Mouse (Mus musculus) retina, embryonic 14.5 days (tissue): Measurements from ENCODE around the gene Gramd1b.
A peak's percentile ranks its signal among the peaks of the same experiment; 100 is the strongest.

ENCODE experiments used
- DNase-seq: peaks from one replicate; pipeline ENCODE4 v3.0.0-alpha.2; 2015; ENCODE audit warnings: low spot score

The Gramd1b gene

DNA sequence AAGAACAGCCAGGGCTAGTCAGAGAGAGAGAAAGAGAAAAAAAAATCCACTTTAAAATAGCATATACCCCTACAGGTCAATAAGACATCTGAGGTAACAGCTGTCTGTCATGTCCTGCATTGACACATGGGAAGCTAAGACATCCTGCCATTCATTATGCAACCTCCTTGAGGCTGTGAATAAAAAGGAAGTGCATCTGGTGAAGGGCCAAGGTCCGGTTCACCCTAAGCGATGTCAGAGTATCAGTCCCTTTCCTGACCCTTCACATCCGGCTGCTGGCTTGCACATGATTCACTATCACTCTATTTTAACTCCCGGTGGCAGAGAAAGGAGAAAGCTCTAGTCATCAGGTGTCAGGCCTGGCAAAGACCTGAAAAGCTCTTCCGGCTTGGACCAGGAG, 73.7 kb downstream of the Gramd1b start:
- no peak for DNase-seq

DNA sequence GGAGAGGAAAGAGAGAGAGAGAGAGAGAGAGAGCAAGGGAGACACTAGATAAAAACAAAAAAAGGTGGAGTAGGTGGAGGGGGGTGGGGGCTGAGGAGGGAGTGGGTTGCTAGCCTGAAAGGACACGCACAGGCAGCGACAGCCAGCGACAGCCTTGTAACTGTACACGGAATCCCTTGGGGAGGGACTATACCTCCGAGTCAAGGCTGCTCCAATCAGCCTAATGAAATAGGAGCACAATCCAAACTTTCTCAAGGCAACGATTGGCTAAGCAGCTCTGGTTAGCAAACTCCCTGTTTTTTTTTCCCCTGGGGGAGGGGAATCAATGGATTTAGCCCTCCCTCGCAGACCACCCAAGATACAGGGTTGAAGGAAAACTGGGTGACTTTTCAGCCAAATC, 75.0 kb downstream of the Gramd1b start:
- peak; percentile 78 for DNase-seq

- DNase-seq = peak; percentile 56
These were observed 75.6 kb downstream of the Gramd1b start for GRCm38 (mm10) chr9:40455336-40456185.

DNA sequence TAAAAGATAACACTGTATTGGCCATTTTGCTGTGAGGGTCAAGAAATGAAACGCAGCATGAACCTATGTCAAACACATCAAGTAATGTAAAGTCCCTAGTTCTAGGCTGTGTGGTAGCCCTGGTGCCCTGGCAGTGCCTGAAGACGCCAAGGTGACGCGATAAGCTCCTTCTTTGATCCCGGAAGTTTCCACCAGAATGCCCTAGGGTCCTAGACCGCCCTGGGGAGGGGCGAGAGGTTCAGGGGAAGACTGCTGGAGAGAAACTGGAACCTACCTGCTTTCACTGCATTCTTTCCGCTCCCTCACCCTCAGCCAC, 76.2 kb downstream of the Gramd1b start:
- peak; percentile 56 for DNase-seq

GRCm38 (mm10) chr9:40453889-40454288, 77.3 kb downstream of the Gramd1b start:
- no peak for DNase-seq

DNA sequence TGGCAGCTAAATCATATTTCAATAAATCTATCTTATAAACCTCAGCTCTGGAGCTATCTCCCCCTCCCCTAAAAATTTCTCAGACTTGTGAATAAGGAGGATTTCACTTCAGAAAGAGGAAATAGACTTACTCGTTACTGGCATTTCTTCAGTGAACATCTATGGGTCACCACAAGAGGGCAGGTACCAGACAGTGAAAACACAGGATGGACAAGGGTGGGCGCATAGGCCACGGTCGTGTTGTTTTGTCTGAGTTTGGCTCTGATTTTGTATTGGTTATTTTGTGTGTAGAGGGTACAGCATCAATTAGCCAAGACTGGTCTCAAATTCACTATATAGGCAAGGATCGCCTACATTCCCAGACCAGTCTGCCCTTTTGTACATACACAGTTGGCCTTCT, 79.0 kb downstream of the Gramd1b start:
- no peak for DNase-seq

DNA sequence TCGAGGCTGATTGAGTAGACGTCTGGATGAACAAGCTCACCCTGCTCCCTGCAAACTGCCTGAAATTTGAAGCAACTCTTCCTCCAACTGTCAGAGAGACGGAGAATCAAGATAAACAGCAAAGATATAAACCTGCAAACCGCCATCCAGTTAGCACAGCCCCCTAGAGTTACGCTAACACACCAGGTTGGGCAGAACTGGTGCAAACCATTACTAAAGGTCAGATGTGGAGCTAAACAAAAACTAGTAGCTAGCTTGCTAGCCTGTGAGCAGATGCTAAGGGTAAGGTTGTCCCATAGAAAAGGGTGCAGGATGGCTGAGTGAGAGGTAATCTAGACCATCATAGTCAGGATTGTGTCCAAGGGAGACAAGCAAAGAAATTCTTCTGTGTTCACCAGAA, 80.4 kb downstream of the Gramd1b start:
- no peak for DNase-seq

- no peak for DNase-seq
These were observed 80.8 kb downstream of the Gramd1b start for GRCm38 (mm10) chr9:40450417-40450714.

GRCm38 (mm10) chr9:40449610-40450416, 81.4 kb downstream of the Gramd1b start:
- DNase-seq = no peak

GRCm38 (mm10) chr9:40448646-40449243, 82.4 kb downstream of the Gramd1b start:
- no peak for DNase-seq

DNA sequence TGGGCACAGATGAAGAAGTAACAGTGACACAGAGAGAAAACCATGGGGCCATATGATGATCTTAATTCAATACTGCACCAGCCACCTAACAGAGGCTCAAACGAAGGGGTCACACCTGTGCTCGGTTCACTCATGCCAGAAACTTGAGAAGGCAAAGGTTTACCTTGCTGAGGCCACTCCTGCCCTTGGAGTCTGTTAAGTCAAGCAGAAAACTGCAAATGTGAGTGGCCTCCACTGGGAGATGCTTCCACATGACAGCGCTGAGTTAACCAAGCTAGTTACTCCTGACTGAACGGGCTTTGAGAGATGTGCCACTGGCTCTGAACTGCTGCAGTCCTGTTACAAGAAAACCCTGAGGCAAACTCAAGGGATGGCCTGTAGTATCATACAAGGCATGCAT, 83.9 kb downstream of the Gramd1b start:
- DNase-seq = peak; percentile 18

GRCm38 (mm10) chr9:40444961-40445360, 86.2 kb downstream of the Gramd1b start:
- no peak for DNase-seq

DNA sequence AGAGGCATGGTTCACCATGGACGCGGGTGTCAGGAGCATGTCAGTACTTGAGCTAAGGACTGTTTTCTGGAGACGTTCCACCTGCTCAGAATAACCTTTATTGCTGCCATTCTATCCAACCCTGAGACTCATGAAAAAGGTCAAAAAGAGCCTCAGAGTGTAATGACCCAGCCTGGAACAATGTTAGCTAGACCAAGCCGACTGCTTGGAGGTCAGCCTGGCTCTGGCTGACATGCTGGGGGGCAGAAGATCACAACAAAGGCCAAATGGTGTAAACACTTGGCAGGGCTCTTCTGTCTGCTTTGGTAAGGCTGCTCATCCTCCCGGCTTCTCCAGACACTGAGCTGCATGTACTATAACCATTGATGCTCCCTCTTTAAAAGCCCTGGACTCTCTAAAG, 88.4 kb downstream of the Gramd1b start:
- DNase-seq = no peak

DNA sequence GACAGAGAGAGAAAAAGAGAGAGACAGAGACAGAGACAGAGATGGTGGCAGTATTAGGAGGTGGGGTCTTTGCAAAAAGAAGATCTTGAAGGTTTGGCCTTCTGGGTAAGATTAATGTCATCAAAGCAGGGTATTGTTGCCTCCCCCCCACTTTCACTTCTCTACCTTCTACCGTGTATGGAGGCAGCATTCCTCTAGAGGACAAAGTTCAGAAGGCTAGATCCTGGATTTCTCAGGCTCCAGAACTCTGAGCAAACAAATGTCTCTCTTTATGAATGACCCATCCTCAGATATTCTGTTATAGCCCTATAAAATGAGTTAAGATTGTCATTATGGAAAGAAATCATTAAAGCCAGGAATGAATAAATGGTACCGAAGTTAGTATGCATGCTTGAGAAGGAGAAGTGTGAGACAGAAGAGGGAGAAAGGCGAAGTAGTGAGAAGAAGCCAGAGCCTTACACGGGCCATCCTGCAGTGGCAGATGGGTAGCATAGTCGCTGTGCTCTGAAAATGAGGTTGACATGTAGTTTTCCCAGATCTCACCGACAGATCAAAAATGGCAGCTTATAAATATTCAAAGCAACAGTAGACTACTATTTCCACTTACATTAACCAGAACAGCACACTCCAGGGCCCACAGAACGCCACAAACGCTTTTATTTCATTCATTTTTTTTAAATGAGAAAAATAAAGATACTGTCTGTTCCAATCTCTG, 91.1 kb downstream of the Gramd1b start:
- DNase-seq = no peak

DNA sequence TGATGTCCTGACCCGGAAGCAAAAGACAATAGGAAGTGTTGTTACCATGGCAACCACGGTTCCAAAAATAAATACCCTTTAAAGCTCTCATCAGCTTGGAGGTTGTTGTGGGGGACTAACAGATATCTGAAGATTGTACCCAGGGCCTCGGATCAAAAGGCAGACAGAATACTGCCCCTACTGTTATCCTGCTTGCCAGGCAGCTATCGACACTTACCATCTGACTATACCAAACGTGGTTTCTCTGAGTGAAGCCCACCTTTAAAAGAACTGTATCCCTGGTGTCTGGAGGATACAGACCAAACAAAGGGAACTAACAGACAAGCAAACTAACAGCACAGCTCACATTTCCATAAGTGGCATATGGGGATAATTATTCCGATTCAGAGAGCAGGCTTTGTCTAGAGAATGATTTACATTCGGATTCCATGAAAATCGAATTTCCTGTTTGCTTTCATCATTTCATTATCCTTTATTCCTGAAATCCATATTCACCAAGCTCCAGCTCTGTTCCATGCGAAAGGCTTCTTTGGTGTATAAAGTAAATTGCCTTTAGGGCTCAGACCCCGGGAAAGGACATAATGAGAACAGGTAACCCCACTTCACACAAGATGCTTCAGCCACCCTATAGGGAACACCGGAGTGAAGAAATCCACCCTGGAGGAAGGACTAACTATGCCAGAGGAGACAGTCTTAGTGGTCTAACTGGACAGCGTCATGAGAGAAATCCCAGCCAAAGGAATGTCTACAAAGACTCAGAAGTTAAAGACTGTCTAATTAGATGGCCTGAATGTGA, 92.3 kb downstream of the Gramd1b start:
- DNase-seq = peak; percentile 42

DNA sequence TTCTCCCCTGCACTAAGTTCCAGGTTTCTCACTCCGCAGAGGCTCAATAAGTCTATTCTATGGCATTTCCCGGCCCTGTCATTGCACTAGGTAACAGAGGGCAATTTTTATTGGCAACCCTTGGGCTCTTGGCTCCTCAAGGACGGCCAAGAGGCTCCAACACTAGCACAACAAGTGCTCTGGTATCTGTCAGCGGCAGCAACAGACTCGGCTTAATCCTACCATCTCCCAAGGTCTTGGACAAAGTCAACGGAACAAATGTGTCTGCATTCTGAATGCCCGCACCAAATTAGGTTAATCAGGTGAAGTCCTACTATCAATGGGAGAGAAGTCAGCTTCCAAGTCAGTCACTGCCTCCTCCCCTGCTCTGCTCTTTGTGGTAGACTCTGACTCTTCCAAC, 93.3 kb downstream of the Gramd1b start:
- DNase-seq = no peak

- DNase-seq = no peak
These were observed 97.9 kb downstream of the Gramd1b start for GRCm38 (mm10) chr9:40433286-40433685.

DNA sequence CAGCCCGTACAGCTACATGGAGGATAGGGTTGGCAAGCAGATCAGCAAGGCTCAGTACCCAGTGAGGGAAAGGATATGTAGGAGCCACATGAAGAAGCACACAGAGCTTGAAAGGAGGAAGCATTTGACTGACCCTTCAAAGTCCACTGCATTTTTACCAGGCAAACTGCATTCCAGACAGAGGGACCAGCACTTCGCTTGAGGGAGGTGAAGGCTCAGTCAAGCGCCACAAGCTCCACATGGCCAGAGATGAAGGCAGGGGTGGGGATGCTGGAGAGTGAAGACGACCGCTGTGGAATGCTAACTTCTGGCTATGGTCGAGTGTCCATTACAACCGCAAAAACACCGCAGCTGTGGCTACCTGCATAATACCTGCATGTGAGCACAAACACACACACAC, 100.2 kb downstream of the Gramd1b start:
- DNase-seq = no peak

DNA sequence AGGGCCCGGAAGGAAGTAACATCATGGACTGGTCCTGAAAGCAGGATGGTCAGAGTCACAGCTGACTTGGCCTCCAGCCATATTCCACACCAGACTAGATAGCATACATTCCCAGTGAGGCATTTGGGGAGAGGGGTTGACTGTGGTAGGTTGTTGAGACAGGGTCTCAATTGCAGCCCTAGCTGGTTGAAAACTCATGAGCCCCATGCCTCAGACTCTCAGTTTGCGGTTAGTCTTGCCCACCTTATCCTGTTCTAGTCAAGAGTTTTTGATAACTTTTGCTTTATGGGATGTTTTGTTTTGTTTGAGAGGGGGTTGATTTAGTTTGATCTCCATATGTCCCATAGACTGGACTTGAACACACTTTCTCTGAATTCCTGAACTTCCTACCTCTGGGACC, 103.5 kb downstream of the Gramd1b start:
- DNase-seq = no peak

- DNase-seq = no peak
These were observed 104.8 kb downstream of the Gramd1b start for GRCm38 (mm10) chr9:40426282-40426964.

- DNase-seq = no peak
These were observed 106.3 kb downstream of the Gramd1b start for GRCm38 (mm10) chr9:40424874-40425273.
